Mouse (Mus musculus): ENCODE measurements around the gene Gm42906.

DNA sequence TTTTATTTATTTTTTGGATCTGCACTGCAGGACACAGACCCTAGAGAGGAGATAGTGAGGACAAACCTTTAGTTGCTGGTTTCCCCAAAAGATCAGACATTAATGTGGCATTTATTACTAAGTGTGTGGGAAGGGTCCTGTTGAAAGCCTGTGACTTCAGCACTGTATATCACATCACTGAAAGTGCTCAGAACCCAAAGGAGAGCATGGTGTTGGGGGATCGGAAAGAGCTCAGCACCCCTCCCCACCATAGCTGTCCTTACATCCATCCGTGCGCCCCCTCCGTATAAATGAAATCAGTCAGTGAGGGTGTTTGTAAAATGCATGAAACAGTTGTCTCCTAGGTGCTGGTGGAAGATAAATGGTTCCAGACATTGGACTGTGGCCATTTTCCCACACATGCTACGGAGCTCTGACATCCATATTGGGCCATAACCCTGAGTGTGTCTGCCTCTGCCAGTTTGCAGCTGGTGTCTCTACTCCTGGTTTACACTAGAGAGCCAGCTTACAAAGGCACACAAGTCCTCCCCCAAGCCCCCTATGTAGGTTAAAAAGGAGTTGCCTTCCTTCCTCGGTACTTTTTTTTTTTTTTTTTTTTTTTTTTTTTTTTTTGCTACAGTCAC is 301.9 kb downstream of the Gm42906 start:
- TF ChIP-seq POLR2A (IDR thresholded peaks at IDR 0.05; ENCODE audit: low read depth, low read length) (no peak), CTCF (IDR thresholded peaks at IDR 0.05; ENCODE audit: extremely low read depth, insufficient read length, insufficient replicate concordance, low read depth, low read length) (no peak)
